Mouse (Mus musculus) monocyte, adult 5-6 weeks (primary cell): ENCODE results near the gene Iqch. TPM values are rescaled to one million over a fixed set of nuclear protein-coding genes. Genes with fewer than 3 reads are reported as not detected.
"Not testable (repeated sequence)": the region's sequence is repeated elsewhere in the genome, so short reads cannot be mapped to it uniquely, and the experiment has no call there.

ENCODE experiments used
- ATAC-seq: fragments of 153-309, 156-312 bp; replicated peaks from 2 replicates; pipeline ENCODE4 v1.8.0; 2017; ENCODE audit warnings: mild to moderate bottlenecking; ENCODE audit not compliant: low TSS enrichment, insufficient number of reproducible peaks, severe bottlenecking, poor library complexity, low FRiP score
- total RNA-seq: library from RNA; stranded (forward); fragments of 200-1000, 200-491, 200-594 nt; gene quantifications from 3 replicates; pipeline ENCODE4 v1.2.3, GENCODE M21; 2017

Gene Iqch
- total RNA-seq, 1 experiment from 2014 or later: not detected

- ATAC-seq: no peak
Observed at GRCm38 (mm10) chr9:63580046-63580445, 22.2 kb downstream of the Iqch start.

DNA sequence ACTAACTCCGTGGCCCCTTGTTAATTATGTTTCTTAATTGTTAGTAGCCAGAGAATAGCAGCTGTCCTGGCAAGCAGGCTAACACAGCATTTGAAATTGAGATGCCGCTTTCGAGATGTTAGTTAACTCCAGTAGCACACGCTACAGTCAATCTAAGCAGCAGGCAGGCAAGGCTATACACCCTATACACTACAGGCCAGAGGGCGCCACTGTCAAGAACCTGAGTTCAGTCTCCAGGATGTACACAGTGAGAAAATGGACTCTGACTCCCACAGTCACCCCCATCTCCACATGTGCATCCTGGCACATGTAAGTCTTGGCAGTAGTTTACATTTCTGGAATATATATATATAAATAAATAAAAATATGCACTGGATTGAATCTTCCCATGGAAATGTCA, 22.6 kb downstream of the Iqch start:
- ATAC-seq: no peak

GRCm38 (mm10) chr9:63577469-63577868, 24.8 kb downstream of the Iqch start:
- no peak for ATAC-seq

GRCm38 (mm10) chr9:63572874-63573273, 29.4 kb downstream of the Iqch start:
- ATAC-seq: no peak

DNA sequence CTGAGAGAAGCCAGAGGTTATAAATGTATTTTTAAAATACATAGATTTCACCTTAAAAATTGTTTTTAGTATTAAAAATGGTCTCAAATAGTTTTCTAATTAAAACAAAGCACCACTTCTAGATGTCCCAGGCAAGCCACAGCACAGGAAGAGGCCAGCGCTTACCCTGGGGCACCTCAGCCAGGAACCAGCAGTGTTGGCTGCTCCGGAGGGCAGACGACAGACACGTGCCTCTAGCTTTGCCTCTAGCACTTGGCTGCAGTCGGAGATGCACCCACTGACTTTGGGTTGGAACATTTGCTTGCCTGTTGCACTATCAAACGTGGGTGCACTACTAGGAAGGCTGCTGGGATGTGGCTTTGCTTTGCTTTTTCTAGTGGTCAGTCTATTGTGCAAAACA, 30.4 kb downstream of the Iqch start:
- no peak for ATAC-seq

GRCm38 (mm10) chr9:63568808-63569207, 33.5 kb downstream of the Iqch start:
- no peak for ATAC-seq

DNA sequence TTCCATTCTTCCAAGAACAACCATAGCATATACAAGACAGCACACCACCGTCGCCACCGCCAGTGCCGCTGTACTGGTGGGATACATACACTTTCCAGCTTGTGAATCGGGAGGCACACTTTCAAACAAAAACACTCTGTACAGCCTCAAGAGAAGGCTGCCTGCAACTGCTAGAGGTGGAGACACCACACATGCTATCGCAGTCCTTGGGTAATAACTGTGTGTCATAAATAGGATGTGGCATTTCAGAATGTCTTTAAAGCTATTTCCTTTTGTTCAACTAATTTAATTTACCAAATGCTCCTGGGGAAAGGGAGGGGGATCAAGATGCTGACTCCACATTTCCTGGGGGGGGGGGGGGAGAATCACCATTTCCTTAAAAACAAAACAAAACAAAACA, 34.0 kb downstream of the Iqch start:
- ATAC-seq: no peak

DNA sequence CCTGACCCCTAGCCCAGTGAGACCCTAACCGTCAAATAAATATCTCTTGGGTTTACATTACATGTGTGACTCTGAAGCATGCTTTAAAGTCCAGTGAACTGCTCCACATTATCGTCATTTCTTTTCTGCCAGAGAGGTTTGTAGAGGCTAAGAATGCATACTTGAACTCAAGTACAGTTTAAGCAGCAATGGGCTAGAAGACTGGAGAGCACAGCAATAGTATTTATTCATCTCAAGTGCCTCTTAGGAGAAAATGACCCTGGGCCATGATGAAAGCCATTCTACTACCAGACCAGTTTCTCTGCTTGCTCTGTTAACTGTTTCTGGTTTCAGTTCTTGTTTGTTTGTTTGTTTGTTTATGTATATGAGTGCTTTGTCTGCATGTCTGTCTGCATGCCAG, 38.9 kb downstream of the Iqch start:
- ATAC-seq: no peak

- no peak for ATAC-seq
Observed at GRCm38 (mm10) chr9:63561931-63562330, 40.4 kb downstream of the Iqch start.

GRCm38 (mm10) chr9:63556933-63557332, 45.4 kb downstream of the Iqch start:
- ATAC-seq: no peak

DNA sequence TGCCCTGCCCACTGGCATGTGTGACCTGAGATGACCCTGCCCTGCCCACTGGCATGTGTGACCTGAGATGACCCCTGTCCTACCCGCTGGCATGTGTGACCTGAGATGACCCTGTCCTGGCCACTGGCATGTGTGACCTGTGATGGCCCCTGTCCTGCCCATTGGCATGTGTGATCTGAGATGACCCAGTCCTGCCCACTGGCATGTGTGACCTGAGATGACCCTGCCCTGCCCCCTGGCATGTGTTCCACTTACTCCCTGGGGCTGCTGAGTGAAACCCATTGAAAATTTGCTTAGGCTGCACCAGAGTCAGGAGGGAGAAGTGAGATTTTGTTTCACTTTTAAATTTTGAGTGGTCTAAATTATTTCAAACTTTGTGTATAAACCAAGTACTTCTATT, 46.0 kb downstream of the Iqch start:
- ATAC-seq: no peak

- no peak for ATAC-seq
Observed at GRCm38 (mm10) chr9:63555460-63555990, 46.8 kb downstream of the Iqch start.

- ATAC-seq: no peak
Observed at GRCm38 (mm10) chr9:63553628-63554027, 48.7 kb downstream of the Iqch start.

GRCm38 (mm10) chr9:63550701-63551100, 51.6 kb downstream of the Iqch start:
- not testable (repeated sequence) for ATAC-seq

DNA sequence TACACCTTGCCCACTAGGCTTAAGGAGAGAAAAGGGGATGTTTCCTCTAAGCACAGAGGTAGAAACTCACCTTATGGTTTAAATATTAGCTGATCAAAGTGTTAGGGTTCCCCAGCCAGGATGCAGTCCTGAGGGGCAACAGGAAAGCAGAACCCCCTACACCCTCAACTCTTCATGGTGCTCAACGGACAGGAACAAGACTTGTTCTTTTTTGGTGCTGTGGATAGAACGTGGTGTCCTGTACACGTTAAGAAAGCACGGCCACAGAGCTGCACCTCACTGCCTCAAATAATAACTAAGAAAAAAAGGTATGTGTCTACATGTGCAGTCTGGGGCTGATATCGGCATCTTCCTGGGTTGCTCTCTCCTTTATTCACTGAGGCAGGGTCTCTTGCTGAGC, 53.3 kb downstream of the Iqch start:
- ATAC-seq: no peak

- ATAC-seq: no peak
Observed at GRCm38 (mm10) chr9:63541926-63542325, 60.4 kb downstream of the Iqch start.

DNA sequence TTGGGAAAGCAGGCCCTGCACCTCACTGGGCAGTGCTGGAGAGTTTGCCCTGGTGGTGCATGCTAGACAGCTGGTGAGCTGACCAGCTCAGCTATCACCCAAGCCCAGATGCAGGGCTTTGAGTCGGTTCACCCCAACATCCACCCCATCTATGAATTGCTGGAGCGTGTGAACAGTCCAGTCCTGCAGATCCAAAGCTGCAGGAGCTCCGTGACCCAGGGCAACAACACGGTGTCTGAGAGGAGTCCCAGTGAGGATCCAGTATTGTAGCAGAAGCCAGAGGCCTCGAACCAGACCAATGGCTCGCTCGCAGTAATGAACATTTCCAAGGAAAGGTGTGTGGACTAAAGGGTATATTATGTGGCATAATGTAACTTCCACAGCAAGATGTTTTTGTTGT, 61.0 kb downstream of the Iqch start:
- no peak for ATAC-seq

GRCm38 (mm10) chr9:63537489-63537888, 64.8 kb downstream of the Iqch start:
- ATAC-seq: no peak

DNA sequence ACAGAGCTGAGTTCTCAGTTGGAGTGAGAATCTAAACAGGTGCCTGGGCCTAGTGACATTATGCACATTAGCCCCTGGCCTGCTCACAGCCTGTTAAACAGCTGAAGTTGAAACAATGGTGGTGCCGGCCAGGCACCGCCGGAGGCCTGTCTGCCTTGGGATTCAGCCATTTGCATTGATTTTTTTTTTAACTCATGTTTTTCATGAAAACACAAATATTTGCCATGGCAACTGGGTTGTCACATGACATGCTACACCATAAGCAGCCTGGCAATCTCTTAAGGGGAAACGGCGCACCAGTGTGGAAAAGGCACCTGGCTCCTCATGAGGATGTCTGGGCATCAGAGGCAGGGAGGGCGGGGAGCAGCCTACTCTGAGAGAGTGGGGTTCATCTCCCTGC, 67.3 kb downstream of the Iqch start:
- no peak for ATAC-seq

DNA sequence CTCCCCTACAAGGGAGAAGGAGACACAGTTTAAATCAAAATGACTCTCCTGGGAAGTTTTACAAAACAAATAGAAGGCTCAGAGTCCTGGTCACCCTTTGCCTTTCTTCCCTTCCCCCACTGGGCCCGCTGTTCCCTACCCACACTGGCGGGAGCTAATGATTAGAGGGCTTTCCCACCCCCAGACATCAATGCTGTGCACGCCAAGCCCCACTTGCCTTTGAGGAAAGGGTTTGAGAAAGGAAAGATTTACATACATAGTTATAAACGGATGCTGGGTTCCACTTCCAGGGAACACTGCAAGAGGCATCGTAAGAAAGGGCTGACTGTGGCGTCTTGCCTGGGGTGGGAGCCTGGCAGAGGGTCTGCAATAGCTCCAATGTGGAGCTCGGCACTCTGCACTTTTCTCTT, 67.9 kb downstream of the Iqch start:
- ATAC-seq: no peak

- ATAC-seq: no peak
Observed at GRCm38 (mm10) chr9:63532966-63533711, 69.2 kb downstream of the Iqch start.
